Mouse (Mus musculus) MEL (cell line): ENCODE results near the gene Atp8a2. TPM values are rescaled to one million over a fixed set of nuclear protein-coding genes. Genes with fewer than 3 reads are reported as not detected.

Experiments used
- DNase-seq: peaks from one replicate; pipeline ENCODE4 v3.0.0; 2011; ENCODE audit warnings: low read depth, low spot score
- H3K27ac ChIP-seq: 2 replicates; pipeline ENCODE4 v1.5.1; 2012; ENCODE audit warnings: low read depth, mild to moderate bottlenecking, control low read depth, low read length, moderate library complexity; ENCODE audit not compliant: control insufficient read depth
- H3K27me3 ChIP-seq, 2 experiments: fragments of 150-350 bp in 1 of 2; sonication (generic) in 1 of 2; 2 replicates each; pipeline ENCODE4 v1.6.1; 2012; ENCODE audit warnings: low read length in 2 of 2, mild to moderate bottlenecking in 2 of 2, improper control_type of control experiment in 1 of 2, moderate library complexity in 1 of 2; ENCODE audit not compliant: insufficient read depth in 2 of 2, control insufficient read depth in 1 of 2
- H3K36me3 ChIP-seq, 2 experiments: 2 replicates each; pipeline ENCODE4 v1.6.1; 2012 to 2014; ENCODE audit warnings: low read length in 2 of 2, improper control_type of control experiment in 1 of 2, inconsistent platforms in 1 of 2, mild to moderate bottlenecking in 1 of 2; ENCODE audit not compliant: insufficient read depth in 2 of 2, control insufficient read depth in 1 of 2
- H3K4me1 ChIP-seq, 2 experiments: fragments of 150-350 bp in 1 of 2; sonication (generic) in 1 of 2; 2 replicates each; pipeline ENCODE4 v1.6.1; 2012; ENCODE audit warnings: low read length in 2 of 2, improper control_type of control experiment in 1 of 2, mild to moderate bottlenecking in 1 of 2; ENCODE audit not compliant: insufficient read depth in 2 of 2, control insufficient read depth in 1 of 2
- H3K4me3 ChIP-seq, 2 experiments: fragments of 150-350 bp in 1 of 2; sonication (generic) in 1 of 2; 2 replicates each; pipeline ENCODE4 v1.5.1; 2012; ENCODE audit warnings: low read depth in 2 of 2, low read length in 2 of 2, mild to moderate bottlenecking in 2 of 2, moderate library complexity in 2 of 2, control low read depth in 1 of 2, improper control_type of control experiment in 1 of 2; ENCODE audit not compliant: control insufficient read depth in 1 of 2, insufficient read depth in 1 of 2
- H3K79me2 ChIP-seq: 2 replicates; pipeline ENCODE4 v1.6.1; 2012; ENCODE audit warnings: mild to moderate bottlenecking, low read length, moderate library complexity; ENCODE audit not compliant: control insufficient read depth, poor library complexity, insufficient read depth
- H3K9ac ChIP-seq: 2 replicates; pipeline ENCODE4 v1.6.1; 2012; ENCODE audit warnings: low read depth, mild to moderate bottlenecking, control low read depth, low read length, moderate library complexity; ENCODE audit not compliant: control insufficient read depth, poor library complexity, severe bottlenecking
- H3K9me3 ChIP-seq: fragments of 150-350 bp; sonication (generic); replicated peaks from 2 replicates; pipeline ENCODE4 v1.6.1; 2012; ENCODE audit warnings: mild to moderate bottlenecking, low read length, improper control_type of control experiment, moderate library complexity; ENCODE audit not compliant: insufficient read depth
- CHD1 ChIP-seq: IDR thresholded peaks from 2 replicates; pipeline ENCODE4 v1.6.1; 2012; ENCODE audit warnings: low read depth, mild to moderate bottlenecking, inconsistent platforms, low read length, improper control_type of control experiment
- E2F4 ChIP-seq: IDR thresholded peaks from 2 replicates; pipeline ENCODE4 v1.6.1; 2011; ENCODE audit warnings: low read depth, low read length, improper control_type of control experiment, borderline replicate concordance
- ELF1 ChIP-seq: IDR thresholded peaks from 2 replicates; pipeline ENCODE4 v1.6.1; 2014; ENCODE audit warnings: low read depth, mild to moderate bottlenecking, inconsistent platforms, low read length, improper control_type of control experiment, moderate library complexity
- EP300 ChIP-seq, 2 experiments: IDR thresholded peaks; 2 replicates each; pipeline ENCODE4 v1.6.1; 2011; ENCODE audit warnings: improper control_type of control experiment in 2 of 2, low read length in 2 of 2, low read depth in 1 of 2, mild to moderate bottlenecking in 1 of 2
- GATA1 ChIP-seq: IDR thresholded peaks from 2 replicates; pipeline ENCODE4 v1.6.1; 2011; ENCODE audit warnings: low read depth, low read length, improper control_type of control experiment
- KAT2A ChIP-seq: conservative IDR thresholded peaks from 2 replicates; pipeline ENCODE4 v1.6.1; 2012; ENCODE audit warnings: low read depth, low read length, improper control_type of control experiment, inconsistent platforms
- MAX ChIP-seq: IDR thresholded peaks from 2 replicates; pipeline ENCODE4 v1.6.1; 2011; ENCODE audit warnings: low read length, improper control_type of control experiment
- MEF2A ChIP-seq: IDR thresholded peaks from 2 replicates; pipeline ENCODE4 v1.6.1; 2014; ENCODE audit warnings: low read depth, mild to moderate bottlenecking, inconsistent platforms, low read length, improper control_type of control experiment; ENCODE audit not compliant: poor library complexity, insufficient replicate concordance, severe bottlenecking; ENCODE audit errors: extremely low read depth
- MYB ChIP-seq: IDR thresholded peaks from 2 replicates; pipeline ENCODE4 v1.6.1; 2011; ENCODE audit warnings: mild to moderate bottlenecking, low read depth, low read length, improper control_type of control experiment
- MYC ChIP-seq: IDR thresholded peaks from 2 replicates; pipeline ENCODE4 v1.6.1; 2011; ENCODE audit warnings: low read depth, mild to moderate bottlenecking, low read length, improper control_type of control experiment, moderate library complexity
- NELFE ChIP-seq: IDR thresholded peaks from 2 replicates; pipeline ENCODE4 v1.6.1; 2011; ENCODE audit warnings: low read depth, low read length, improper control_type of control experiment
- POLR2A ChIP-seq, 2 experiments: IDR thresholded peaks; 2 replicates each; pipeline ENCODE4 v1.6.1; 2011 to 2012; ENCODE audit warnings: low read length in 2 of 2, mild to moderate bottlenecking in 2 of 2, control low read depth in 1 of 2, improper control_type of control experiment in 1 of 2, low read depth in 1 of 2, moderate library complexity in 1 of 2; ENCODE audit not compliant: control insufficient read depth in 1 of 2, insufficient read depth in 1 of 2, poor library complexity in 1 of 2
- POLR2AphosphoS5 ChIP-seq: IDR thresholded peaks from 2 replicates; pipeline ENCODE4 v1.6.1; 2012; ENCODE audit warnings: low read depth, borderline replicate concordance, mild to moderate bottlenecking, inconsistent platforms, low read length, moderate library complexity, mixed read lengths
- RAD21 ChIP-seq: IDR thresholded peaks from 2 replicates; pipeline ENCODE4 v1.6.1; 2011; ENCODE audit warnings: mild to moderate bottlenecking, low read depth, low read length, improper control_type of control experiment
- SIN3A ChIP-seq: IDR thresholded peaks from 2 replicates; pipeline ENCODE4 v1.6.1; 2012; ENCODE audit warnings: low read length, improper control_type of control experiment, inconsistent platforms
- TAL1 ChIP-seq: IDR thresholded peaks from 2 replicates; pipeline ENCODE4 v1.6.1; 2012; ENCODE audit warnings: mild to moderate bottlenecking, inconsistent platforms, low read length, moderate library complexity, mixed read lengths
- TBP ChIP-seq: IDR thresholded peaks from 2 replicates; pipeline ENCODE4 v1.8.0; 2011; ENCODE audit warnings: low read depth, low read length, improper control_type of control experiment
- TCF12 ChIP-seq: IDR thresholded peaks from 2 replicates; pipeline ENCODE4 v1.6.1; 2014; ENCODE audit warnings: low read depth, mild to moderate bottlenecking, inconsistent platforms, low read length, improper control_type of control experiment, moderate library complexity
- USF1 ChIP-seq: IDR thresholded peaks from 2 replicates; pipeline ENCODE4 v1.6.1; 2014; ENCODE audit warnings: low read depth, mild to moderate bottlenecking, inconsistent platforms, low read length, improper control_type of control experiment, moderate library complexity
- ZC3H11A ChIP-seq: IDR thresholded peaks from 2 replicates; pipeline ENCODE4 v1.6.1; 2012; ENCODE audit warnings: low read depth, mild to moderate bottlenecking, inconsistent platforms, low read length, improper control_type of control experiment
- ZNF384 ChIP-seq: IDR thresholded peaks from 2 replicates; pipeline ENCODE4 v1.6.1; 2012; ENCODE audit warnings: low read depth, mild to moderate bottlenecking, inconsistent platforms, low read length, improper control_type of control experiment
- polyA plus RNA-seq, 2 experiments: library from polyadenylated mRNA; stranded (reverse) in 1 of 2; unstranded in 1 of 2; fragments of >175 nt in 1 of 2; fragments of >200 nt in 1 of 2; gene quantifications; 2 replicates each; pipeline versions ENCODE4 v1.2.1 to v1.2.4; 2012; ENCODE audit warnings: low replicate concordance in 2 of 2, low read depth in 1 of 2; ENCODE audit not compliant: insufficient read length in 2 of 2, insufficient read depth in 1 of 2, missing spikeins in 1 of 2
- total RNA-seq: library from RNA; depleted of rRNA; stranded (reverse); fragments of 300-350 nt; gene quantifications from 2 replicates; pipeline ENCODE4 v1.2.3, GENCODE M21; 2012

Gene Atp8a2
- total and polyA plus RNA-seq, 3 experiments: 0.29 to 0.39 TPM; not detected in 1

DNA sequence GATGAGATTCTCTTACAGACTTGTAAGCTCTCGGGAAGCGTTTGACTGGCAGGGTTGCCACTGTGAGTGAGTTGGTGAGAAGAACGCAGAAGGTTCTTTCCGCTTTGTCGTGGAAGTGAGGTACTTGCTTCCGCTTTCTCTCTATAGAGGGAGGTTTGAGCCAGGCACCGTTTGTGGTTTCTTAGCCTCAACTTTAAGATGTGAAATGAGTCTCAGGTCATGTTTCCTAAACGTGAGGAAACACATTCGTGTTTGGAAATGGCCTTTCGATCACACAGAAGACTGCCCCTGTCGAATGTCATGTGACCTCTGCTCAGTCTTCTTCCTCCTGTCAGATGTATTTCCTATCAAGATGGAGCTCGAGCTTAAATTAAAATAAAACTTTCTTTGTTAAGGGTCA, 506.0 kb downstream of the Atp8a2 start:
- H3K4me1 ChIP-seq: no peaks in the 10 kb centered on the region
- H3K4me3 ChIP-seq: no peak overlapping the region
- no peak overlapping the region for H3K9ac ChIP-seq
- no peaks in the 10 kb centered on the region for H3K27me3 ChIP-seq
- H3K9me3 ChIP-seq: no peaks in the 10 kb centered on the region
- no peaks in the 10 kb centered on the region for H3K79me2 ChIP-seq
- TF ChIP-seq ZC3H11A (no peak), GATA1 (no peak), POLR2A (IDR thresholded peaks at IDR 0.05; ENCODE audit: control insufficient read depth in 1 of 2, insufficient read depth in 1 of 2, low read depth in 1 of 2, low read length in 2 of 2, poor library complexity in 1 of 2) (no peak), NELFE (no peak), EP300 (IDR thresholded peaks at IDR 0.05; ENCODE audit: low read depth in 1 of 2, low read length in 2 of 2) (no peak), ZNF384 (no peak), TAL1 (no peak), CHD1 (no peak), MEF2A (no peak), MYB (no peak), ELF1 (no peak), KAT2A (no peak)
- TF ChIP-seq, all 39 proteins: peak for 0
- no peak for DNase-seq
- Histone ChIP-seq H3K27ac (no peak overlapping the region), H3K36me3 (no peaks in the 10 kb centered on the region)

DNA sequence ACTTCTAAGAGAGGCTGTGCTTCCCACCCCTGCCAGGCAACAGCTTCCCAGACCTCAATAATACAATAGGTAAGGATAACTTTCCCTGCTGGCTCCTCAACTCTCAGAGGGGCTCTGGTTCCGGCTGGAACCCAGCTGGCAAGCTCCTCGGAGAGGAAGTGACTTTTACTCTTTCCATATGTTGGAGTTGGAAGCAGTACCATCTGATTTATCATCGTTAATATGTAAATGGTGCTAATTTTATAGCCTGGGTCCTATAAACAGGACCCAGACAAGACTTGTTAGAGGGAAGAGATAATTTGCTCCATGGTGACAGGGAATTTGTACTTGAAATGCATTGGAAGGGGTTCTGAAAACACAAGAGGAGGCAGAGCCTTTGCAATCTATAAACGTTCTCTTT, 507.4 kb downstream of the Atp8a2 start:
- TF ChIP-seq ZC3H11A: no peak
- TF ChIP-seq SIN3A: no peak
- TF ChIP-seq USF1: no peak
- no peak for TF ChIP-seq MAX
- TF ChIP-seq CHD1: no peak
- no peak for TF ChIP-seq RAD21
- TF ChIP-seq TCF12: no peak
- TF ChIP-seq, all 39 proteins: peak for 0
- Histone ChIP-seq H3K4me1 (no peaks in the 10 kb centered on the region), H3K4me3 (no peak overlapping the region), H3K9ac (no peak overlapping the region), H3K79me2 (no peaks in the 10 kb centered on the region), H3K36me3 (no peaks in the 10 kb centered on the region), H3K9me3 (no peaks in the 10 kb centered on the region), H3K27ac (no peak overlapping the region), H3K27me3 (no peaks in the 10 kb centered on the region)
- DNase-seq: no peak

DNA sequence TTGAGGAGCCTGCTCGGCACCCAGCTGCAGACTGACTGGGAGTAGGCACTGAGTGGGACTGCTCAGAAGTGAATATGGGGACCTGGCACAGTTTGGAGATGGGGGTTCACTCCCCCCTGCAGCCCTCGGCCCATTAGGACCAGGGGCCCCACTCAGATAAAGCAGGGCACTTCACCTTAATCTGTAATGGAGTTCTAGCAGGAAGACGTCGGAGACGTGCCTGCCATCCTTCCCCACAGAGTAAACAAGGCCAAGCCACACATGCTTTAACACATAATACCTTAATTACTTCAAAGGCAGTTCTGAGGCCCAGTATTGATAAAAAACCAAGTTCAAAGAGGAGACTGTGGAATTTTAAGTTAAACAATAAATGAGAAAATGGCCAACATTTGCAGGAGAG, 510.8 kb downstream of the Atp8a2 start:
- Histone ChIP-seq H3K79me2 (no peaks in the 10 kb centered on the region), H3K27me3 (no peaks in the 10 kb centered on the region), H3K9ac (no peak overlapping the region), H3K9me3 (no peaks in the 10 kb centered on the region), H3K36me3 (no peaks in the 10 kb centered on the region), H3K4me3 (no peak overlapping the region), H3K27ac (no peak overlapping the region), H3K4me1 (no peaks in the 10 kb centered on the region)
- no peak for DNase-seq
- TF ChIP-seq MEF2A: no peak
- TF ChIP-seq E2F4: no peak
- TF ChIP-seq TBP: no peak
- TF ChIP-seq GATA1: no peak
- no peak for TF ChIP-seq TCF12
- no peak for TF ChIP-seq POLR2AphosphoS5
- TF ChIP-seq NELFE: no peak
- no peak for TF ChIP-seq MYC
